Mouse (Mus musculus) liver, postnatal 0 days (tissue): ENCODE measurements around the gene Hist1h4h.
"Not testable (repeated sequence)": the region's sequence is repeated elsewhere in the genome, so short reads cannot be mapped to it uniquely, and the experiment has no call there.

Source experiments
- CTCF ChIP-seq: sonication (generic); IDR thresholded peaks from 2 replicates; pipeline ENCODE4 v1.5.1; 2016; ENCODE audit warnings: antibody characterized with exemption, low read depth
- EP300 ChIP-seq: IDR thresholded peaks from 2 replicates; pipeline ENCODE4 v1.6.1; 2016; ENCODE audit warnings: antibody characterized with exemption, low read depth, mild to moderate bottlenecking

DNA sequence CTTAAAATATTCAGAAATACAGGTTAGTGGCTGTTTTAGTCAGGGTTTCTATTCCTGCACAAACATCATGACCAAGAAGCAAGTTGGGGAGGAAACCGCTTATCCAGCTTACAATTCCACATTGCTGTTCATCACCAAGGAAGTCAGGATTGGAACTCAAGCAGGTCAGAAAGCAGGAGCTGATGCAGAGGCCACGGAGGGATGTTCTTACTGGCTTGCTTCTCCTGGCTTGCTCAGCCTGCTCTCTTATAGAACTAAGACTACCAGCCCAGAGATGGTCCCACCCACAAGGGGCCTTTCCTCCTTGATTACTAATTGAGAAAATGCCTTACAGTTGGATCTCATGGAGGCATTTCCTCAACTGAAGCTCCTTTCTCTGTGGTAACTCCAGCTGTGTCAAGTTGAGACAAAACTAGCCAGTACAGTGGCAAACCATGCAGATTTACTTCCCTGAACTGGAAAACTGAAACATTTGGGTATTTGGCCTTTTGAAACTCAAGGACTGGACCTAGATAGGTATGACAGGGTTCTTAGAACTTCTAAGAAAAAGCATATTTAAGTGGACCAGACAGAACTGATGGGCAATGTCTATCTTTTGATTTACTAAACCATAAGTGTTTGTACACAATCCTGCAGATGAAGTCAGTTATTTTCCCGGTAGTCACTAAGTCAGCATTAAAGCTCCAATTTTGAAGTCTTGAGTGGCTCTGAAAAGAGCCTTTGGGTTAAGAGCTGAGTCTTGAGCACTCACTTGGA, 11.6 kb downstream of the Hist1h4h start:
- not testable (repeated sequence) for TF ChIP-seq CTCF, EP300
